Mouse (Mus musculus) cortical plate, adult 2 months (tissue): ENCODE results near the gene Olfr1445.

Source experiments
- CTCF ChIP-seq: fragments of 200-500 bp; IDR thresholded peaks from 2 replicates; pipeline ENCODE4 v1.5.1; 2011; ENCODE audit warnings: mild to moderate bottlenecking, control low read depth, low read length; ENCODE audit not compliant: insufficient read depth; ENCODE audit errors: extremely low read depth
- POLR2A ChIP-seq: fragments of 200-500 bp; IDR thresholded peaks from 2 replicates; pipeline ENCODE4 v1.6.1; 2011; ENCODE audit warnings: mild to moderate bottlenecking, low read length, control low read depth; ENCODE audit not compliant: insufficient read depth; ENCODE audit errors: extremely low read depth

- TF ChIP-seq POLR2A: no peak
- TF ChIP-seq CTCF: no peak
Measured at GRCm38 (mm10) chr19:12930540-12930939, 46.9 kb downstream of the Olfr1445 start, which contains the start of gene Olfr1449.
